Mouse (Mus musculus): ENCODE data around the gene Asb2. TPM values are rescaled to one million over a fixed set of nuclear protein-coding genes. Genes with fewer than 3 reads are reported as not detected.

The Asb2 gene
- 1.8 and 2.1 TPM in 2 replicates for polyA plus RNA-seq (2021; fragmentation: Nextera tagmentation)
- long read RNA-seq, experiment 1, transcript Asb2-204 (8 exons, 2,283 nt) = major isoform, 8 of 11 reads
- long read RNA-seq, experiment 1, partial matches to known transcripts = 2 of 11 reads
- long read RNA-seq, experiment 1, other reads (novel, unspliced or antisense) = 0 of 11 reads
- long read RNA-seq, experiment 2, transcript Asb2-204 (8 exons, 2,283 nt) = minor isoform, 7 of 32 reads
- long read RNA-seq, experiment 2, transcript Asb2-201 (10 exons, 2,690 nt) = major isoform, 11 of 32 reads
- long read RNA-seq, experiment 2, partial matches to known transcripts = 9 of 32 reads
- long read RNA-seq, experiment 2, other reads (novel, unspliced or antisense) = 5 of 32 reads

GRCm38 (mm10) chr12:103355746-103356414 lies at the start of gene Asb2:
TSS of gene Asb2 (minus strand) at chr12:103356001.

GRCm38 (mm10) chr12:103388505-103389347 lies 32.9 kb upstream of the Asb2 start, which contains the start of gene Otub2:
TSS of gene Otub2 (plus strand) at chr12:103388682.

GRCm38 (mm10) chr12:103310744-103311267 lies 45.0 kb downstream of the Asb2 start, which contains the start of gene Fam181a:
TSS of gene Fam181a (plus strand) at chr12:103310975.

Other genes with a start within 250 kb of the Asb2 start
- 2.1 TPM in 2 replicates for gene Prima1, start 113.9 kb downstream of the Asb2 start, polyA plus RNA-seq (2021; fragmentation: Nextera tagmentation)
- 2.2 and 3.4 TPM in 2 replicates for gene Fam181a, start 45.0 kb downstream of the Asb2 start, polyA plus RNA-seq (2021; fragmentation: Nextera tagmentation)
- 29.6 and 30.0 TPM in 2 replicates for gene Otub2, start 32.7 kb upstream of the Asb2 start, polyA plus RNA-seq (2021; fragmentation: Nextera tagmentation)
- 0.19 and 0.38 TPM in 2 replicates for gene 9330161L09Rik, start 51.8 kb upstream of the Asb2 start, polyA plus RNA-seq (2021; fragmentation: Nextera tagmentation)
- gene Ddx24, start 69.8 kb upstream of the Asb2 start, polyA plus RNA-seq (2021; fragmentation: Nextera tagmentation) = 288 and 319 TPM in 2 replicates
- gene Ifi27, start 78.2 kb upstream of the Asb2 start, polyA plus RNA-seq (2021; fragmentation: Nextera tagmentation) = 143 and 254 TPM in 2 replicates
- gene Ifi27l2a, start 87.7 kb upstream of the Asb2 start, polyA plus RNA-seq (2021; fragmentation: Nextera tagmentation) = 21.0 and 37.1 TPM in 2 replicates
- gene Ifi27l2b, start 101.2 kb upstream of the Asb2 start, polyA plus RNA-seq (2021; fragmentation: Nextera tagmentation) = not detected in 2 replicates
- 9.5 and 10.3 TPM in 2 replicates for gene Ppp4r4, start 176.3 kb upstream of the Asb2 start, polyA plus RNA-seq (2021; fragmentation: Nextera tagmentation)